Mouse (Mus musculus): Measurements from ENCODE around the gene Arid5b.

- TF ChIP-seq CTCF (IDR thresholded peaks at IDR 0.05; ENCODE audit: low read depth) (no peak), EP300 (IDR thresholded peaks at IDR 0.05; ENCODE audit: low read depth) (0 out of 2 replicates have a peak, but pooled peaks have one; percentile 15)
These were observed 67.0 kb downstream of the Arid5b start for GRCm38 (mm10) chr10:68211514-68211913.

All from liver, postnatal 0 days (tissue).